Mouse (Mus musculus): ENCODE data around the gene Cacng7.

DNA sequence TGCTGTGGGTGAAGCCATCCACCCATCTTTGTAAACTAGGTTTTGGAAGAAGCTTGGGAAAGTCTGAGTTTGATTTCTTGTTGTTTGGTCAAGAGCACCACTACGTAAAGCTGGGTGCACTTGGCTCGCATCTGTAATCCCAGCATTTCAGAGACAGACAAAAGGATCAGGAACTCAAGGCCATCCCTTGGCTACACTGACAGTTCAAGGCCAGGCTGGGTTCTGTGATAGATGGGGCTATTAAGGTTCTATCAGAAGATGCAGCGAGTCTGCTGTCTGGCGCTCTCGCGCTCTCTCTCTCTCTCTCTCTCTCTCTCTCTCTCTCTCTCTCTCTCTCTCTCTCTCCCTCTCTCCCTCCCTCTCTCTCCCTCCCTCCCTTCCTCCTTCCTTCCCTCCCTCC is 22.1 kb downstream of the Cacng7 start:
- no peak for TF ChIP-seq POLR2A (IDR thresholded peaks at IDR 0.05; ENCODE audit: insufficient read length, low read depth)
- TF ChIP-seq MYOD1 (IDR thresholded peaks at IDR 0.05; ENCODE audit: control insufficient read depth in 1 of 3, insufficient read length in 2 of 3, low read depth in 2 of 3) = no peak
- TF ChIP-seq USF1 (IDR thresholded peaks at IDR 0.05; ENCODE audit: low read depth) = no peak
- no peak for TF ChIP-seq CEBPB (IDR thresholded peaks at IDR 0.05; ENCODE audit: insufficient read depth, poor library complexity, severe bottlenecking)
- TF ChIP-seq MAX (IDR thresholded peaks at IDR 0.05; ENCODE audit: low read depth) = no peak
- TF ChIP-seq E2F4 (IDR thresholded peaks at IDR 0.05; ENCODE audit: insufficient read depth) = no peak
- no peak for TF ChIP-seq TCF12 (IDR thresholded peaks at IDR 0.05; ENCODE audit: insufficient read depth, poor library complexity, severe bottlenecking)
- no peak for TF ChIP-seq REST (IDR thresholded peaks at IDR 0.05; ENCODE audit: insufficient read depth, insufficient read length)
- TF ChIP-seq MYOG (IDR thresholded peaks at IDR 0.05; ENCODE audit: control insufficient read depth in 1 of 3, insufficient read depth in 1 of 3, insufficient read length in 2 of 3, low read depth in 2 of 3) = no peak
- TF ChIP-seq POLR2AphosphoS2 (IDR thresholded peaks at IDR 0.05; ENCODE audit: insufficient read length, low read depth) = no peak
